In genomic region chr1:157872775-157873174, GRCm38 (mm10) we compare ENCODE assay signal across 25 mouse cellular contexts.
A peak's percentile ranks its signal among the peaks of the same experiment; 100 is the strongest.
DNase-seq lines count a peak whose midpoint lies in the region; ATAC-seq lines count a peak whose summit lies in the region.
"Had no signal": no experiment of that assay in that cellular context is flagged by ENCODE, and none has a peak within 500 bp of the region (broad histone marks: within the 10 kb centered on the region; RNA-seq: fewer than 3 reads in every experiment).

No protein-coding gene starts in this region.

- ATAC-seq in forebrain, embryonic 14.5 days: peak; percentile 58; the same call in 1 of the 2 replicates
- ATAC-seq in forebrain, embryonic 12.5 days (ENCODE audit: low FRiP score): no peak
- ATAC-seq in embryonic facial prominence, embryonic 11.5 days (replicated peaks; ENCODE audit: insufficient number of reproducible peaks, low FRiP score, low TSS enrichment, low read depth): no peak; the same call in 1 of the 2 replicates
- peak; percentile 59; the same call in 1 of the 2 replicates for ATAC-seq in limb, embryonic 13.5 days (ENCODE audit: low FRiP score, low read depth)
- no peak for ATAC-seq in megakaryocyte-erythroid progenitor cell, adult 5-6 weeks (replicated peaks; ENCODE audit: low FRiP score, low TSS enrichment, poor library complexity, severe bottlenecking)
- ATAC-seq: hindbrain, postnatal 0 days; intestine, embryonic 16.5 days had no signal

- no peak overlapping the region for H3K9ac ChIP-seq in forebrain, embryonic 14.5 days (ENCODE audit: low read length)
- no peak overlapping the region for H3K9ac ChIP-seq in forebrain, embryonic 12.5 days
- H3K9ac ChIP-seq in embryonic facial prominence, embryonic 11.5 days (replicated peaks; ENCODE audit: low read length): no peak overlapping the region
- no peak overlapping the region for H3K9ac ChIP-seq in limb, embryonic 13.5 days
- H3K9ac ChIP-seq: embryonic facial prominence, embryonic 15.5 days; heart, embryonic 12.5 days; limb, embryonic 12.5 days; liver, embryonic 13.5 days; midbrain, embryonic 12.5 days had no signal

- H3K27me3 ChIP-seq in forebrain, embryonic 14.5 days (replicated peaks; ENCODE audit: control insufficient read depth, insufficient read depth, low read length): no peaks in the 10 kb centered on the region
- H3K27me3 ChIP-seq in forebrain, embryonic 12.5 days: no peaks in the 10 kb centered on the region
- H3K27me3 ChIP-seq in embryonic facial prominence, embryonic 11.5 days (ENCODE audit: control insufficient read depth, insufficient read depth, low read length): no peaks in the 10 kb centered on the region
- no peaks in the 10 kb centered on the region for H3K27me3 ChIP-seq in limb, embryonic 13.5 days
- H3K27me3 ChIP-seq: embryonic facial prominence, embryonic 15.5 days; heart, embryonic 12.5 days; limb, embryonic 12.5 days; liver, embryonic 13.5 days; midbrain, embryonic 12.5 days had no signal

- no peaks in the 10 kb centered on the region for H3K4me1 ChIP-seq in forebrain, embryonic 14.5 days (ENCODE audit: control insufficient read depth, insufficient read depth, low read length)
- peaks cover 3% of the 10 kb centered on the region; the same call in 1 of the 2 replicates for H3K4me1 ChIP-seq in forebrain, embryonic 12.5 days
- no peaks in the 10 kb centered on the region for H3K4me1 ChIP-seq in embryonic facial prominence, embryonic 11.5 days (ENCODE audit: control insufficient read depth, insufficient read depth, low read length)
- H3K4me1 ChIP-seq in limb, embryonic 13.5 days: peaks cover 5% of the 10 kb centered on the region; the same call in 1 of the 2 replicates
- H3K4me1 ChIP-seq: heart, embryonic 12.5 days; liver, embryonic 13.5 days; midbrain, embryonic 12.5 days had no signal

- H3K36me3 ChIP-seq in forebrain, embryonic 14.5 days (ENCODE audit: control insufficient read depth, insufficient read depth, low read length): no peaks in the 10 kb centered on the region
- H3K36me3 ChIP-seq in forebrain, embryonic 12.5 days (replicated peaks): no peaks in the 10 kb centered on the region
- no peaks in the 10 kb centered on the region for H3K36me3 ChIP-seq in embryonic facial prominence, embryonic 11.5 days (replicated peaks; ENCODE audit: control insufficient read depth, insufficient read depth, low read depth, low read length)
- H3K36me3 ChIP-seq in limb, embryonic 13.5 days: no peaks in the 10 kb centered on the region
- H3K36me3 ChIP-seq: embryonic facial prominence, embryonic 15.5 days; heart, embryonic 12.5 days; limb, embryonic 12.5 days; liver, embryonic 13.5 days; midbrain, embryonic 12.5 days had no signal

- H3K4me2 ChIP-seq in forebrain, embryonic 14.5 days (ENCODE audit: low read length): no peak overlapping the region
- H3K4me2 ChIP-seq in forebrain, embryonic 12.5 days: no peak overlapping the region
- no peak overlapping the region for H3K4me2 ChIP-seq in embryonic facial prominence, embryonic 11.5 days (ENCODE audit: low read depth, low read length)
- no peak overlapping the region for H3K4me2 ChIP-seq in limb, embryonic 13.5 days (replicated peaks)
- H3K4me2 ChIP-seq: embryonic facial prominence, embryonic 15.5 days; heart, embryonic 12.5 days; limb, embryonic 12.5 days; liver, embryonic 13.5 days; midbrain, embryonic 12.5 days had no signal

- DNase-seq in adrenal gland, adult (ENCODE audit: inconsistent age in 2 of 2, low spot score in 1 of 2): peak; percentile 13 to 53
- DNase-seq in adrenal gland, adult 18-20 months (ENCODE audit: low spot score in 2 of 2): no peak
- DNase-seq in forebrain, embryonic 14.5 days (ENCODE audit: low spot score): peak; percentile 25
- peak; percentile 47 for DNase-seq in embryonic facial prominence, embryonic 11.5 days (ENCODE audit: low spot score)
- no peak for DNase-seq in layer of hippocampus, adult 18-20 months (ENCODE audit: low spot score in 2 of 2)
- DNase-seq: cerebellum, adult 9-10 months; gastrocnemius, postnatal 14 days; heart, adult 18-20 months; heart, postnatal 10 days; kidney, postnatal 4 days; liver, embryonic 13.5 days; lung, adult 2 months; lung, postnatal 14 days; right cerebral cortex, postnatal 25 days; spleen, adult 18-20 months; thymus, postnatal 14 days had no signal

- H3K27ac ChIP-seq in forebrain, embryonic 14.5 days (ENCODE audit: low read depth, low read length): no peak overlapping the region
- no peak overlapping the region for H3K27ac ChIP-seq in forebrain, embryonic 12.5 days
- no peak overlapping the region for H3K27ac ChIP-seq in embryonic facial prominence, embryonic 11.5 days (replicated peaks; ENCODE audit: low read depth, low read length)
- H3K27ac ChIP-seq in limb, embryonic 13.5 days: no peak overlapping the region
- H3K27ac ChIP-seq: embryonic facial prominence, embryonic 15.5 days; hindbrain, postnatal 0 days; limb, embryonic 12.5 days; liver, embryonic 13.5 days; midbrain, embryonic 12.5 days had no signal

- H3K9me3 ChIP-seq in forebrain, embryonic 14.5 days (replicated peaks; ENCODE audit: control insufficient read depth, low read length): no peaks in the 10 kb centered on the region
- H3K9me3 ChIP-seq in forebrain, embryonic 12.5 days: no peaks in the 10 kb centered on the region
- H3K9me3 ChIP-seq in embryonic facial prominence, embryonic 11.5 days (replicated peaks; ENCODE audit: control insufficient read depth, low read length): no peaks in the 10 kb centered on the region
- H3K9me3 ChIP-seq in limb, embryonic 13.5 days: no peaks in the 10 kb centered on the region; the same call in 1 of the 2 replicates
- H3K9me3 ChIP-seq: embryonic facial prominence, embryonic 15.5 days; heart, embryonic 12.5 days; limb, embryonic 12.5 days; liver, embryonic 13.5 days; midbrain, embryonic 12.5 days had no signal

- H3K4me3 ChIP-seq in forebrain, embryonic 14.5 days (ENCODE audit: low read depth, low read length): no peak overlapping the region
- no peak overlapping the region for H3K4me3 ChIP-seq in forebrain, embryonic 12.5 days (replicated peaks)
- H3K4me3 ChIP-seq in embryonic facial prominence, embryonic 11.5 days (ENCODE audit: low read depth, low read length): no peak overlapping the region
- no peak overlapping the region for H3K4me3 ChIP-seq in limb, embryonic 13.5 days
- H3K4me3 ChIP-seq: embryonic facial prominence, embryonic 15.5 days; heart, embryonic 12.5 days; limb, embryonic 12.5 days; liver, embryonic 13.5 days; midbrain, embryonic 12.5 days had no signal

- WGBS in forebrain, embryonic 14.5 days: 31% methylated on average over 5 of the region's 5 CpGs
- WGBS in forebrain, embryonic 12.5 days: 50% methylated on average over 5 of the region's 5 CpGs
- 49% methylated on average over 5 of the region's 5 CpGs for WGBS in embryonic facial prominence, embryonic 11.5 days
- 17% methylated on average over 5 of the region's 5 CpGs for WGBS in limb, embryonic 13.5 days

Comparison
In these comparisons a context has a peak if more than half of its experiments do, and no peak if none do; other contexts are left out.
1. DNase-seq: peak in adrenal gland, adult (2 of 2), forebrain, embryonic 14.5 days (single experiment) and embryonic facial prominence, embryonic 11.5 days (single experiment); none in adrenal gland, adult 18-20 months (0 of 2) and layer of hippocampus, adult 18-20 months (0 of 2).
2. ATAC-seq: peak in forebrain, embryonic 14.5 days (single experiment) and limb, embryonic 13.5 days (single experiment); none in forebrain, embryonic 12.5 days (single experiment), embryonic facial prominence, embryonic 11.5 days (single experiment) and megakaryocyte-erythroid progenitor cell, adult 5-6 weeks (single experiment).